Mouse (Mus musculus) erythroblast, adult 5-6 weeks (primary cell): ENCODE measurements around the gene Rffl. TPM values are rescaled to one million over a fixed set of nuclear protein-coding genes. Genes with fewer than 3 reads are reported as not detected.

ENCODE experiments used
- ATAC-seq: replicated peaks from 2 replicates; pipeline ENCODE4 v1.8.0; 2016; ENCODE audit warnings: moderate number of reproducible peaks, mild to moderate bottlenecking, moderate TSS enrichment, inconsistent platforms; ENCODE audit not compliant: poor library complexity, low FRiP score, severe bottlenecking
- total RNA-seq, 2 experiments: library from RNA; stranded (forward) in 1 of 2; stranded (reverse) in 1 of 2; fragments of 150-400 nt in 1 of 2; fragments of 200-764, 138-1000 nt in 1 of 2; gene quantifications; 2 replicates each; pipeline versions ENCODE4 v1.2.3 to v1.2.4; 2015 to 2017; ENCODE audit warnings: low replicate concordance in 2 of 2

The Rffl gene
- total RNA-seq, 2 experiments from 2014 or later, result 79.9 to 115 TPM

DNA sequence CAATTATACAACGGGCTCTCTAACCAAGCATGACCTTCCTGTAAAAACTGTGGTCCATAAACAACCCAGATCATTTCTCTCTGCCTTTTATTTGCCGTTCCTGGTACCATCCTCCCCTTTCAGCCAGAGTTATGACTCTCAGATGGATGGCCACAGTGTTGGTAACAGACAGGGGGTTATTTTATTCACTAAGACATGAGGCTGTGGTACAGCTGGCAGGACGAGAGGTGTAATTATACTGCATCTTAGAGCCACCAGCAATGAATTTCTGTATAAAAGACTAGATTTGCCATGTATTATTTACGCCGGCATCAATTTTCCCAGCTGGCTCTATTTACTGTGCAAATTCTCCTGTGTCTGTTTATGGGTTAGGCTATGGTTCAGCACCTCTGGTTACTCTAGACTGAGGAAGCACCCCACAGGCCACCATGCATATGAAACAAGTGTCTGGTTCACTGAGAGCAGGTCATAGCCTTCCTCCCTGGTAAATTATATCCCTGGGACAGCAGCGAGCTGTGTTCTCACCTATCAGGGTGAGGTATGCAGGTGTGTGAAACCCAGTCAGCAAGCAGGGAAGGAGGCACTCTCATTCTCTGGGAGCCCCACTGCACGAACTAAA lies 6.8 kb upstream of the Rffl start:
- ATAC-seq, result no peak

GRCm38 (mm10) chr11:82875631-82876030 lies 4.6 kb upstream of the Rffl start:
- no peak for ATAC-seq

DNA sequence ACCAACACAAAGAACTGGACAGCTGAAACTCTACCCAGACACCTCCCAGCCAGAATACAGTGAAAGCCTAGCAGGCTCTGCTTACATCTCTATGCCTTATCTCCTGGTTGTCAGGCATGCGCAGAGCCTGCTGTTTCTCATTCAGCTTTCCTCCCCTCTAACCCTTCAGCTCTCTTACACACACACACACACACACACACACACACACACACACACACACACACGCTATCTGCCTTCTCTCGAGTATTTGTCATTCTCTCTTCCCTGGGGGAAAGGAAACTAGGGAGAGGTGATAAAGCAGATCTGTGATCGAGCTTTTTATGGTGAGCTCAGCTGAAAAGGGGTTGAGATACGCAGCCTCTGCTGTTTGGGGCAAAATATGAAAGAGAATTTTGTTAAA lies 3.9 kb upstream of the Rffl start:
- ATAC-seq, result peak; percentile 30; the same call in 1 of the 2 replicates

DNA sequence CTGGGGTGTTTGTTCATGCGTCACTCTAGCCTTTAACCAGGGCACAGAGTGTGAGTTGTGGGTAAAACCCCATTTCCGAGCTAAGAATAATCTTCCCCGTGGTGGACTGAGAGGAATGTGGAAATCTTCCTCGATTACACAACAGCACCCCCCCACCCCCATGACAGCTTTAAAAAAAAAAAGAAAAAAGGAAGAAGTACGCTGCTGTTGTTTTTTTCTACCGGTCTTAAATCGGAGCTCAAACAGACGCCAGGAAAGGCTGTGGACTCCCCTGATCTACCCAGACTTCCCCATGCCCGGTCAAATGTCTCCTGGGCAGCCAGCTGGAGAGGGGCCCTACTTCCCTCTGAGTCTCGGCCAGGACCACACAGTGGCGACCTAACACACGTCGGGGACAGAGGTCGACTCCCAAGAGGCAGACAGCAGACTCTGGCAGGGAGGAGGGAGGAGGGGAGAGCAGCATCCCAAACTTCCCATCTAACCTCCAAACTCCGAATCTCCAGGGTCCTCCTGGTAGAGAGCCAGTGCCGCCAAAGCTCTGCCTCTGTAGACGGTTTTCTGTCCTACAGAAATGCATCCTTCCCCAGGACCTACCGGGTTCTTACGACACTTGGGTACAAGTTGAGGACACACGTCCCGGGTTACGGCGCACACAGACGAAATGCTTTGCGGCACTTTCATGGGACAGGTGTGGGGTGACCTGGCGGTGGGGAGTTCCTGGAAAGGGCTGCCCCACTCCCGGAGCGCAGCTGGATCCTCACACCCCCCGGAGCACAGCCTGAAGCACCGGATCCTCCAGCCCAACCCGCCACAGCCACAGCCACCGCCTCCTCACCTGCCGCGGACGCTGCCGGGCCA lies 608 bp downstream of the Rffl start:
- peak; percentile 68 for ATAC-seq

GRCm38 (mm10) chr11:82869506-82870172 lies 1.4 kb downstream of the Rffl start:
- ATAC-seq, result no peak; the same call in 1 of the 2 replicates

GRCm38 (mm10) chr11:82867956-82868355 lies 3.1 kb downstream of the Rffl start:
- no peak for ATAC-seq

DNA sequence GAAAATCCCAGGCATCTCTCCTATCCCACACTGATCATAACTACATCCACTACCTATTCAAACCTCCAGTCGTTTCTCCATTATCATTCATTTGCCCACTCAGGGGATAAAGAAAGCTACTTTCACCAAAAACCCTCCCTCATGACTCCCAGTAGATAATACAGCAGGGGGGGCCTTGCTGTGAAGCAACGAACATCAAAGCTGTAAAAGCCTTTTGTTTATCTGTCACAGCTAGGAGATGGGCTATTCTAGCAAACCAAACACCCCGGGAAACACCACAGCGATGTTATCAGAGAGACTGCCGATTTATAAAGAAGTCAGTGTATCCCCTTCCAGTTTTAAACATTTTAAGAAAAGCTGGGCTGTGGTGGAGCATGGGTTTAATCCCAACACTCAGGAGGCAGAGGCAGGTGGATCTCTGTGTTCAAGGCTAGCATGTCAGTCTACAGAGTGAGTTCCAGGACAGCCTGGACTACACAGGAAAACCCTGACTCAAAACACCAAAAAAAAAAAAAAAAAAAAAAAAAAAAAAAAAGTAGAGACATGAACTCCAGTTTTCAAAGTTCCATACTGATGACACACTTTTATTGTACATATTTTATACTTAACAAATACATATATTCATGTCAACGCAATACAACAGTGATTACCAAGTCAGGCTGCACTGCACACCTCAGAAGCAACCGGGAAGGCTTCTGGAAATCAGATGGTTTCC lies 4.0 kb downstream of the Rffl start:
- ATAC-seq, result no peak

DNA sequence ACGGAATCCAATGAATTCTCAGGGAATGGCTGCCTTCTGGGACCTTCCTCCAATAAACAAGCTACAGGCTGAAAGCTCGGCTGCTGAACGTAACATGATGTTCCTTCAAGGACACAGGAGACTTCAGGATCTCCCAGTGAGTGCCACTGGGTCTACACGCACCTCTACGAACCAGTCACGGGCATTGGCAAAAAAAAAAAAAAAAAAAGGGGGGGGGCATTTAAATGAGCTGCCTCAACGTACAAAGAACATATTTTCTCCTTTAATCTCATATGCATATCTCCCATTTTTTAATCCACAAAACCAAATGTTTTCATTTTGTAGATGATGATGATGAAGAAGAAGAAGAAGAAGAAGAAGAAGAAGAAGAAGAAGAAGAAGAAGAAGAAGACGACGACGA lies 5.1 kb downstream of the Rffl start:
- ATAC-seq, result no peak

- peak; percentile 75 for ATAC-seq
Measured at GRCm38 (mm10) chr11:82863488-82863931, 7.5 kb downstream of the Rffl start.

- ATAC-seq, result no peak
Measured at GRCm38 (mm10) chr11:82863059-82863458, 8.0 kb downstream of the Rffl start.

DNA sequence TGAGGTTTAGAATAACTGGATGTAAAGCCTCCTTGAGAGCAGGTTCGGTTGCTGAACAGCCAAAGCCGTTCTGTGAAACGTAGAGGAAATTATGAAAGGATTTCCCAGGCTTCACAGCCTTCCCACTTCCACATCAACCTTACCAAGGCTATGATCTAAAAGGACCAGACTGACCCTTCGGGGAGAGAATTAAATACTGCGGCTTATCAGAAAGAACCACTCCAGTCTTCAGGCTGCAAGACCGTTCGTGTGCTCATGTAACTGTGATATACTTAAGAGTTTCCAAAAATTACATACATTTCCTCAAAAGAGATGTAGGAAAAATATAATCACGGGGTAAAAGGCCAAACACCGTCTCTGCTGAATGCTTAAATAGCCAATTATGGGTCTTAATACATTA lies 8.4 kb downstream of the Rffl start:
- ATAC-seq, result peak; percentile 66; the same call in 1 of the 2 replicates

GRCm38 (mm10) chr11:82861558-82861957 lies 9.5 kb downstream of the Rffl start:
- no peak for ATAC-seq

DNA sequence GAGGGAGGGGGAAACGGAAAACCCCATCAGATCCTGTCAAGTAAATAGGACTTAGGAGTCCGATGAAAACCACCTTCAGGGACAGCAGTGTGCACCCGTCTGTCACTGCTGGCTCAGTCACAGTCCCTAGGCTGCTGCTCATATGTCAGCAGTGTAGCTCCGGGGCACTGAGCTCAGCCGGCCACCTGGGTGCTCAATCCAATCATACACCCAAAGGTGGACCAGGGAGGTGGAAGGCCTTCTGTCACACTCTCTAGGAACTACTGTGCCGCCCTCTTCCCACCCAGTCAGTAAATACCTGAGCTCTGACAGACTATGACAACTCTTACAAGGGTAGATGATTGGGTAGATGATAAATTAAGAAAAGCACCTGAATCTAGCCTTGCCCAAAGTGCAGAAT lies 10.3 kb downstream of the Rffl start:
- no peak for ATAC-seq

DNA sequence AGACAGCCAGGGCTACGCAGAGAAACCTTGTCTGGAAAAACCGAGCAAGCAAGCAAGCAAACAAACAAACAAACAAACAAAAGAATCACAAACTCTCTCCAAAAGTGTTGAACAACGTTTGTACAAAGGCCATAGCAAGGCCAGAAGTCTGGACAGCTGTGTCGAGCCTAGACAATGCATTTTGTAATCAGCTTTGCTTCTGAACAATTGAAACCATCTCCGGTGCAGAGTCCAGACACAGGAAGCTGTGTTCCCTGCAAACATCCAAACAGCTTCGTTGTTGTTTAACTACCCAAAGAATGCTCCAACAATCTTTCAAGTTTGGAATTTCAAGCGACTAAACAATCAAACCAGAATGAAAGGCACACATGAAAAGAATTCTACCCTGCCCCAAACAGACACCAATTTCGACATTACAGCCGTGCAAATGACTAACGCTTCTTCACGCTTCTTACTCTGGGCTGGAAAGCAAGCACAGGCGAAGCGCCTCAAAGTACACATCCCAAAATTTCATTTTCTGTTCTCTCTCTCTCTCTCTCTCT lies 13.6 kb downstream of the Rffl start:
- no peak for ATAC-seq

GRCm38 (mm10) chr11:82856032-82856431 lies 15.0 kb downstream of the Rffl start:
- no peak for ATAC-seq

DNA sequence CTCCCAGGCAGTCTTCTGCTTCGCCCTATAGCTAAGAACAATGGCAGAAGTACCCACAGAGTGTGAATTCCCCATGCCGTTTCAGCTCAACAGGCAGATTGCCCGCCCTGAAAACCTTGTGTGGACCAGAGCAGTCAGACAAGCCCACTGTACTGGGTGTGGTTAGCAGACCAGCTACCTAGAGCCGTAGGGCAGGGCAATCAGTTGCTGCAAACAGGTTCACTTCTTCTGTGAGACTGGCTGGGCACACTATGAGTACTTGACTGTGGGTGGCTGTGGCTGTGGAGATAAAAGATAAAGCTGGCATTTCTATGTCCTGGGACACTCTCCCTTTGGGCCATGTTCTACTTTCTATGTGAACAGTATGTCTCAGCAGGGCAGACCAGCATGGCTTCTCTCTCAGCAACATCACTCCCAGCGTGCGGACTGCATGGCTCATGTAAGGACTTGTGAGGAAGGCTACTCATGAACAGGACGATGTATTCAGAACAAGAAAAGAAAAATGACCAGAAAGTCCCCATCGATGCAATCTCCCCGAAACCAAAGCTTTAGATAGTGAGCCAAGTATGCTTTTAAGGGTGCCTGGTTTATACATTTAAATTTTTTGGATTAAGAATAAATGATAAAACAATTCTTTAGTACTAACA lies 15.6 kb downstream of the Rffl start:
- ATAC-seq, result peak; percentile 97

GRCm38 (mm10) chr11:82854111-82854510 lies 16.9 kb downstream of the Rffl start:
- ATAC-seq, result no peak

DNA sequence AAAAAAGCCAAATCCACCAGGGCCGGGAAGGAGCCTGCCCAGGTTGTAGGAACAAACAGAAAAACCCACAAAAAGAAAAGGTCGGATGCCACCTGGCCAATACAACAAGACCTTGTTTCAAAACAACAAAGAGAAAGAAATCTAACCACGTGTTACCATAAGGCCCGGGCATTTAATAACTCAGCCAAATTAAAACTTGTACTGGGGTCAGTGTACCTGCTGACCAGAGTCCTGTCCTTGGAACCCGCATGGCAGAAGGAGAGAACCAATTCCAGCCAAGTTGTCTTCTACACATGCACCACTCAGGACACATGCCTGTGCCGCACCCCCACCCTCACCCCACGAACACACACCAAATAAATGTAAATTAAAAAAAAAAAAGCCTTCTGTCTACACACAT lies 18.1 kb downstream of the Rffl start:
- no peak for ATAC-seq

GRCm38 (mm10) chr11:82852540-82852939 lies 18.5 kb downstream of the Rffl start:
- no peak for ATAC-seq
